Mouse (Mus musculus): ENCODE measurements around the gene Gm5134.

Gm5134 gene

DNA sequence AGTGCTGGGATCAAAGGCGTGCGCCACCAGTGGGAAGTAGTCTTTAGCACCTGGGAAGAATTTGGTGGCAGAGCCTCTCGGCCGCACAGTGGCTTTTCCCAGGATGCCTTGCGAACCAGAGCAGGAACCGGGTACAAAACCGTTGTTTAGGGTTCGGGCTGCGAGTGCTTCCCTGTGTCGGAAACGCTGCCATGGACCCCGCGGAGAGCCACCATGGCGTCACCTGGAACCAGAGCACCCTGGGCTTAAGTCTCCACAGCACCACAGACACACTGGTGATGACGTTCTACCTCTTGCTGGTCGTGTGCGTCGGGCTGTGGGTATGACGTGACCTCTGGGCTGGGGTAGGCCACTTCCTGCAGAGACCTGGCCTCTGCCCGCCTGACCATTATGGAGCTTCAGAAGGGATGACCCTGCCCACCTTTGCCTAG lies at the start of gene Gm5134:
Gm5134 (plus strand) TSS at position 134 of the 431 bp plus-strand sequence.
- peak; percentile 50 for DNase-seq

GRCm38 (mm10) chr10:75906882-75907281 lies 47.4 kb upstream of the Gm5134 start:
- no peak for DNase-seq

DNA sequence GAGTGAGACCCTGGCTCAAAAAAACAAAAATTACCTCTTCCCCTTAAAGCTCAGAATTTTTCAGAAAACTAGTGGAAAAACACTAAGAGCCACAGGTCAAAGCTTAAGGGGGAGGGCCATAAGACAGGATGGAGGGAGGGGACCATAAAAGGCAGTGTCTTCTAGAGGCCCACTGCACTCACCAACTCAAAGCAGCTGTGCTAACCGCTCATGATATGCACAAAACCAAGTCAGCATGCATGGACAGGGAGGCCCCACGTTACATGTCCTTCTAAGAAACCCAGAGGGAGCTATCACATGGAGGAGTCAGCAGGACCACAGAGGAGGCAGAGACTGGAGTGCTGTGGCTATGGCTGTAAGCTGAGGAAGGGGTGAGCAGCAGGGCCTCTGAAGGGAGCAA lies 43.6 kb upstream of the Gm5134 start:
- no peak for DNase-seq

DNA sequence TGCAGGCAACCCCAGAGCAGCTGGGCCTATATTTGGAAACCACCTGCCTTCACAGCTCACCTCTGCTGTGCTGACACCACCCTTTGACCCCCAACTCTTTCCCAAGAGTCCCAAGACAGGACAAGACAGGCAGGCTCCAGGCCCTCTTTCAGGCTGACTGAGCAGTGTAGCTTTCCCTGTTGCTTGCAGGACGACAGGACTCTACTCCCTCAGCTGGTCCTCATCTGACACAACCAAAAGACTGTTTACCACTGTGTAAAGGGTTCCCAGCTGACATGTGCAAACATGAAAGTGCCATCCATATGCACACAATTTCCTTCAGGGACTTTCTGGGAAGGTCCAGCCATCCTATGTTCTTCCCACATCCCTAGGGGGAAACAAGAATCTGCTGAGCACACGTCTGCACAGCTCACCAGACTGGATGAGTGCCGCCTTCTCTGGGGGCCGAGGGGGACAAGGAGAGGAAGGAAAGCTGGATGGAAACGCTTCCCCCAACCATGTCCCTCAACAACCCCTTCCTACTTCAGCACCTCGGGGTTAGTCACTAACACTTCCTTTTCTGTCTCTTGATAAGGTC lies 41.2 kb upstream of the Gm5134 start:
- no peak for DNase-seq

DNA sequence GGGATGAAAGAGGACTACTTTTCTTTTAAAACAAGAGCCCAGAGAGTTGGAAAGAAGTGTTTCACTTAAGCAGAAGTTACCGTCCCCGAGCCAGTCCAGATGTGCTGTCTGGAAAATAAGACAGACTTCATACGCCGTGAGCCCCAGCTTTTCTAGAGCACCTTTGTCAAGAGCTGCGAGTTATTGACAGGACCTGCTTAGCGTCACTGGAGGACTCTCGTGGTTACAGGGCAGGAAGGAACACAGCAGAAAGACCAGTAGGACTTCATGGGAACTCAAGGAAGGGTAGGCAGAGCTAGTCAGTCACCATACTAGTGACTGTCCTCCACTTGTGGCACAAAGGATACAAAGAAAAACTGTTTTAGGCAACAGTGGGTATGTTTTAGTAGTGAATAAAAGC lies 38.8 kb upstream of the Gm5134 start:
- DNase-seq = no peak

DNA sequence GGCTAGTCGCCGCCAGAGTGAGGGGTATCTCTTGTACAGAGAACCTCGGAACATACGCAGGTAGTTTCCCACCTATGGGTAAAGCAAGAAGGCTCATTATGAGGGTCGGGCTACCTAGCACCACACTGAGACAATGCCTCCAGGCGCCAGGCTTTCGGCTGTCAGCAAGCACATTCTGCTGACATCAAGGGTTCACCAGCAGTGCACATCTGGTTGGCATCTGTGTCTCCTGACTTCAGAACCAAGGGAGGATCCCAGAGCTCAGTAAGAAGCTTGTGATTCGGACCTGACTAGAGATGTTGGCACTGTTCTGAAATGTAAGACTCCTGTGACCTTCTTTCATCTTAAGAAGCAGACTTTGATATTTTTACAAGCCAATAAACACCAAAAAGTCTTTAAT lies 37.5 kb upstream of the Gm5134 start:
- no peak for DNase-seq

- DNase-seq = no peak
Observed at GRCm38 (mm10) chr10:75919026-75919425, 35.3 kb upstream of the Gm5134 start.

DNA sequence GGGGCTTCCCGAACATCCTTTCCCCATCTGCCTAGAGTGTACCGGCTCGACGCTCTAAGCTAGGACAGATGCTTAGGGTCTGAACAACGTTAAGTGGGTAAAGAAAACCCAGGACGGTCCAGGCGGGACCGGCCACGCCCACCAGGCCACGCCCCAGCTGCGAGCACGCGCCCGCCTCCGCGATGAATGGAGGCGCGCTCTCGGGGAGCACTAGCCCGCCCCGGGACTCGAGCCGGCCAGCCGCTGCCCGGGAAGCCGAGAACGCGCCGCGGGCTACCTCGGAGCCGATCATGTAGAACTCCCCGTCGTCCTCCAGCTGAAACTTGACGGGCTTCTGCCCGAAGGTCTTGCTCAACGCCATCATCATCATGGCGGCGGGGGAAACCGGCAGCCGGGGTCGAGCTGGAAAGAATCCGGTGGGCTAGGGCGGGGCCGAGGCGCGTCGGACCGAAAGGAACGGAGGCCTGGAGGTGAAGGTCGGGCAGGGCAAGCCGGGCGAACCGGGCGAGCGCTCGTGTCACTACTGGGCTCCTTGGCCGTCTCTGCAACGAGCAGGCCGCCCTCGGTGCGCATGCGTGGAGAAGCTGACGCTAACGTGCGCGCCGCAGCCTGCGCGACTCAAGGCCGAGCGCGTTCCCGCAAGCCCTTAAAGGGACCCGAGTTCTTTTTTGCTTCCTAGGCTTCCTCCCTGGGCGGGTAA lies 33.1 kb upstream of the Gm5134 start, which contains the start of gene Smarcb1:
Smarcb1 (minus strand) TSS at position 592 of the 700 bp plus-strand sequence.
- DNase-seq = peak; percentile 97

DNA sequence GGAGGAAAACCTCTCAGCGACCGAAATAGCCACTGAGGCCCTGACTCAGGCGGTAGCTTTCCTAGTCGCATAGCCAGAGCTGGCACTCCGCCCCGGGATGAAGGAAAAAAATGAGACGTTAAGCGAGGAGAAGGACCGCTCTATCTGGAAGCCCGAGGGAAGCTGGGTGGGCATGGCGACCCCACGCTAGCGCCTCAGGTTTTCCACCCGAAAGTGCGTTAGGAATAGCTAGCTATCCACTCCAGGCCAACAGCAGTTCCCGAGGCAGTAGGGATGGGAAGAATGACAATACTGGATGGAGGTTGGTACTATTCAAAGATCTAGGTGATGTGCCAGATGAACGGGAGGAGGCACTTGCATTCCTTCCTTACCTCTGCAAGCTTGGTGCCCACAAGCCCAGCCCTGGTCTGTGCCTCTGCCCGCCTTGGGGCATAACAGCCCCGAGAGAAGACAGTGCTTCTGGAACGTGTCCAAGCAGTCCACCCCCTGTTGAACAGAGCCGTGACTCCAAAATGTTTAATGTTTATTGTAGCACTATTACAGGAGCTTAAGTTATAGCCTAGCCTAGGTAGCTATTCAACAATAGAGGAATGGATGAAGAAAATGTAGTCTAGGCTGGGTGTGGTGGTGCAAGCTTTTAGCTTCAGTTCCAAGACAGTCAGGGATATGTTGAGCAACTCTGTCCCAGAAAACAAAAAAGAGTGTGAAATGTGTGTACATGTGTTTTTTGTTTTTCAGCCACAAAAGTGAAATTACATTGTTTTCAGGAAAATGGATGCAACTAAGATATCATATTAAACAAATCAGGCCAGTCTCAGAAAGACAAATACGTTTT lies 32.4 kb upstream of the Gm5134 start:
- peak; percentile 48 for DNase-seq

- no peak for DNase-seq
Observed at GRCm38 (mm10) chr10:75924324-75924723, 30.0 kb upstream of the Gm5134 start.

DNA sequence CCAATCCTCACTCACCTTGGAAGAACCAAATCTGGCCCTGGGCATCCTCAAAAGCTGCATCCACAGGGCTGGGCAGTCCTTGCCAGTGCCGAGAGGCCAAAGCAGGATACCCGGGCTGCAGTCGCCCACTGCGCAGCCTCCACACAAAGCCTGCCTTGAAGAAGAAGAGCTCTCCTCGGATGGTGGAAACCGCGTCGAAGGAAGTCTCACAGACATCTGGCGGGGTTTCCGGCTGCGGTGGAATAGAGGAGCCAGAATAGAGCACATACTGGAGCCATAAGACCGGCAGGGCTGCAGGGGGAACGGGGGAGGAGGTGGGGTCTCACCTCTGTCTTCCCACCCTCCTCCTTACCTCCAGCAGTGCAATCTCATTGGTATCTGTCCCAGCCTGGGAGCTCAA lies 27.9 kb upstream of the Gm5134 start:
- peak; percentile 50 for DNase-seq

GRCm38 (mm10) chr10:75930304-75930703 lies 24.0 kb upstream of the Gm5134 start:
- DNase-seq = no peak

- no peak for DNase-seq
Observed at GRCm38 (mm10) chr10:75931311-75931710, 23.0 kb upstream of the Gm5134 start.

- DNase-seq = peak; percentile 70
Observed at GRCm38 (mm10) chr10:75932081-75932678, 22.1 kb upstream of the Gm5134 start.

GRCm38 (mm10) chr10:75932891-75933290 lies 21.4 kb upstream of the Gm5134 start, which contains the start of gene Chchd10:
Gene Chchd10, plus strand, starts transcription at chr10:75933130.
- DNase-seq = no peak

- DNase-seq = no peak
Observed at GRCm38 (mm10) chr10:75934991-75935390, 19.3 kb upstream of the Gm5134 start.

DNA sequence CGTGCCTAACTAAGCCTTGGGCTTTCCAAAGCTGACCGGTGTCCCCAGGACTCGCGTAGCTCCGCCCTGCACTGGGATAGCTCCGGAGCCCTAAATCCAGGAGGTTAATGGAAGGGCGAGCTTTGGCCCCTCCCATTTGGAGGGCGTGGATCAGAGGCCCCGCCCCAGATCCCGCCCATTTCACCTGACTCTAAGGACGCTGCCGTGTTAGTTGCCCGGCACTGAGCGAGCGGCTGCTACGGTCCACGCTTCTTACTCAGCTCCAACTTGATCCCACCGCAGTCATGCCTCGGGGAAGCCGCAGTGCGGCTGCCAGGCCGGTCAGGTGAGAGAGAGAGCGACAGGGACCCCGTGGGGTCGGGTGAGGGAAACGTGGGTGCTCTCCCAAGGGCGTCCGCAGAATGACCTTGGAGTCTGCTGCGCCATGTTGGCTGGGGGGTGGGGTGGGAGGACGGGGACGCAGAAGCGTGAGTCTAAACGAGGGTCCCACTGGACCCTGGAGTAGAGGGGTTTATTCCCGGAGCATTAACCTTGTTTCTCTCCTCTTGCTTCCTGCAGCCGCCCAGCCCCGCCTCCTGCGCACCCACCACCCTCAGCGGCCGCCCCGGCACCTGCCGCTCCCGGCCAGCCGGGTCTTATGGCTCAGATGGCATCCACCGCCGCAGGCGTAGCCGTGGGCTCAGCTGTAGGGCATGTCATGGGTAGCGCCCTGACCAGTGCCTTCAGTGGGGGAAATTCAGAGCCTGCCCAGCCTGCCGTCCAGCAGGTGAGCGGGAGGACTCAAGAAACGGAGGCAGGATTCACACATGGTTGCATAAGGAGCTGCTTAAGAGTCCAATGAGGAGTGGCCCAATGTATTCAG lies 18.4 kb upstream of the Gm5134 start, which contains the start of gene Mmp11:
Mmp11 (minus strand) TSS at position 817 of the 862 bp plus-strand sequence.
- DNase-seq = peak; percentile 78

- no peak for DNase-seq
Observed at GRCm38 (mm10) chr10:75936909-75937667, 17.2 kb upstream of the Gm5134 start.

DNA sequence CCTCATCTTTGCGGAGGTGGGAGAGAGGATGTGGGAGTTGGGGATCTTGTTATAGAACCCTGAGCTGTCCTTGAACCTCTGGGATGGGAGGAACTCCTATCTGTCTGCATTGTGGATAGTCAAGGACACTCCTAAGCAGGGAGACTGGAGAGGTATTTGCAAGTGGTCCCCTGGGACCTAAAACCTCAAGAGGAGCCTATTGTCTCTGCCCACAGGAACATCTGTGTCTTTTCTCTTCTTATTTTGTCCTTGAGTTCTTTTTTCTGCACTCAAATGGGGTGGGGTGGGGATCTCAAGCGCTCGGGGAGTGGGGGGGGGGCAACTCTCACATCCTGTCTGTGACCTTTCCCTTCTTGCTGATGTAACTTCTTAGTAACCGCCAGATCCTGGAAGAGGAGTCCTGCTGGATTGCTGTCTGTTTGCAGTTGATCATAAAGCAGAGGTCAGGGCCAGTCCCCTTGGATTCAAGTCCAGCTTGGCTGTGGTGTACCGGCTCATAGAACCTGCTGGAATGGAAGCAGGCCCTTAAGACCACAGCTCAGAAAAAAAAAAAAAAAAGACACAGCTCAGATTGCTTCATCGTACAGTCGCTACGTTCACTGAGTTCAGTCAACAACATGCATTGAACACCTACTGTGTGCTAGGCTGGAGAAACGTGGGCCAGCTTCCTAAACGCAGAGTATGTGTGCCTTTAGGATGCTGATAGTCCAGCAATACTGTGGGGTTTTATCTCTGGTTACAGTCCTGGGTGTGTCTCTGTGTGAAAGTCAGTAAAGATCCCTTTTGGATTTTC lies 16.3 kb upstream of the Gm5134 start:
- no peak for DNase-seq

GRCm38 (mm10) chr10:75939481-75940234 lies 14.7 kb upstream of the Gm5134 start:
- no peak for DNase-seq
